Mouse (Mus musculus): Measurements from ENCODE around the gene Tex9. TPM values are rescaled to one million over a fixed set of nuclear protein-coding genes. Genes with fewer than 3 reads are reported as not detected.

Tex9 gene
- polyA plus RNA-seq, 1 experiment from 2014 or later: 13.3 TPM

- H3K4me3 ChIP-seq (ENCODE audit: low read length): no peak overlapping the region
- no peaks in the 10 kb centered on the region for H3K36me3 ChIP-seq (ENCODE audit: control insufficient read depth, insufficient read depth, low read length)
- peaks cover 9% of the 10 kb centered on the region; the same call in 1 of the 2 replicates for H3K4me1 ChIP-seq (ENCODE audit: control insufficient read depth, insufficient read depth, low read length)
- H3K9ac ChIP-seq (ENCODE audit: low read depth, low read length): no peak overlapping the region
- no peaks in the 10 kb centered on the region for H3K9me3 ChIP-seq (ENCODE audit: control insufficient read depth, low read length)
- H3K4me2 ChIP-seq (ENCODE audit: low read depth, low read length): no peak overlapping the region
- no peak overlapping the region for H3K27ac ChIP-seq (ENCODE audit: low read length)
- ATAC-seq: no peak
- 86% methylated on average over 2 of the region's 2 CpGs for WGBS
- no peaks in the 10 kb centered on the region for H3K27me3 ChIP-seq (replicated peaks; ENCODE audit: control insufficient read depth, insufficient read depth, low read length)
These were observed 1.5 kb upstream of the Tex9 start for GRCm38 (mm10) chr9:72493465-72493864.

GRCm38 (mm10) chr9:72491559-72492193 is 336 bp downstream of the Tex9 start:
- H3K4me3 ChIP-seq (ENCODE audit: low read length): peak overlapping the region; percentile 74
- 0% methylated on average over 32 of the region's 32 CpGs for WGBS

GRCm38 (mm10) chr9:72489131-72489530 is 2.9 kb downstream of the Tex9 start:
- 90% methylated on average over 5 of the region's 5 CpGs for WGBS
- no peak overlapping the region for H3K9ac ChIP-seq (ENCODE audit: low read depth, low read length)
- no peaks in the 10 kb centered on the region for H3K9me3 ChIP-seq (ENCODE audit: control insufficient read depth, low read length)
- no peak for ATAC-seq
- no peak overlapping the region for H3K4me2 ChIP-seq (ENCODE audit: low read depth, low read length)
- H3K27me3 ChIP-seq (replicated peaks; ENCODE audit: control insufficient read depth, insufficient read depth, low read length): no peaks in the 10 kb centered on the region
- H3K4me3 ChIP-seq (ENCODE audit: low read length): no peak overlapping the region
- H3K27ac ChIP-seq (ENCODE audit: low read length): no peak overlapping the region
- H3K4me1 ChIP-seq (ENCODE audit: control insufficient read depth, insufficient read depth, low read length): peaks cover 9% of the 10 kb centered on the region; the same call in 1 of the 2 replicates
- H3K36me3 ChIP-seq (ENCODE audit: control insufficient read depth, insufficient read depth, low read length): no peaks in the 10 kb centered on the region

More at GRCm38 (mm10) chr9:72491559-72492193, 336 bp downstream of the Tex9 start:
- peak; percentile 94 for ATAC-seq
- no peaks in the 10 kb centered on the region for H3K36me3 ChIP-seq (ENCODE audit: control insufficient read depth, insufficient read depth, low read length)
- peaks cover 9% of the 10 kb centered on the region; the same call in 1 of the 2 replicates for H3K4me1 ChIP-seq (ENCODE audit: control insufficient read depth, insufficient read depth, low read length)
- H3K9ac ChIP-seq (ENCODE audit: low read depth, low read length): peak overlapping the region; percentile 75
- H3K27me3 ChIP-seq (replicated peaks; ENCODE audit: control insufficient read depth, insufficient read depth, low read length): no peaks in the 10 kb centered on the region
- peak overlapping the region; percentile 82 for H3K4me2 ChIP-seq (ENCODE audit: low read depth, low read length)
- H3K9me3 ChIP-seq (ENCODE audit: control insufficient read depth, low read length): no peaks in the 10 kb centered on the region
- H3K27ac ChIP-seq (ENCODE audit: low read length): peak overlapping the region; percentile 76

GRCm38 (mm10) chr9:72488523-72488922 is 3.5 kb downstream of the Tex9 start:
- H3K27ac ChIP-seq (ENCODE audit: low read length): no peak overlapping the region

GRCm38 (mm10) chr9:72479276-72479675 is 12.7 kb downstream of the Tex9 start:
- H3K27ac ChIP-seq (ENCODE audit: low read length): no peak overlapping the region

More at GRCm38 (mm10) chr9:72488523-72488922, 3.5 kb downstream of the Tex9 start:
- no peak overlapping the region for H3K4me3 ChIP-seq (ENCODE audit: low read length)
- peaks cover 9% of the 10 kb centered on the region; the same call in 1 of the 2 replicates for H3K4me1 ChIP-seq (ENCODE audit: control insufficient read depth, insufficient read depth, low read length)
- H3K36me3 ChIP-seq (ENCODE audit: control insufficient read depth, insufficient read depth, low read length): no peaks in the 10 kb centered on the region
- H3K9me3 ChIP-seq (ENCODE audit: control insufficient read depth, low read length): no peaks in the 10 kb centered on the region
- H3K27me3 ChIP-seq (replicated peaks; ENCODE audit: control insufficient read depth, insufficient read depth, low read length): no peaks in the 10 kb centered on the region
- H3K4me2 ChIP-seq (ENCODE audit: low read depth, low read length): no peak overlapping the region
- no peak for ATAC-seq
- H3K9ac ChIP-seq (ENCODE audit: low read depth, low read length): no peak overlapping the region

GRCm38 (mm10) chr9:72477306-72477705 is 14.7 kb downstream of the Tex9 start:
- no peak for ATAC-seq
- H3K4me1 ChIP-seq (ENCODE audit: control insufficient read depth, insufficient read depth, low read length): no peaks in the 10 kb centered on the region
- H3K4me2 ChIP-seq (ENCODE audit: low read depth, low read length): no peak overlapping the region
- H3K4me3 ChIP-seq (ENCODE audit: low read length): no peak overlapping the region
- H3K27me3 ChIP-seq (replicated peaks; ENCODE audit: control insufficient read depth, insufficient read depth, low read length): no peaks in the 10 kb centered on the region
- WGBS: 78% methylated on average over 6 of the region's 6 CpGs
- no peaks in the 10 kb centered on the region for H3K9me3 ChIP-seq (ENCODE audit: control insufficient read depth, low read length)
- H3K36me3 ChIP-seq (ENCODE audit: control insufficient read depth, insufficient read depth, low read length): no peaks in the 10 kb centered on the region
- no peak overlapping the region for H3K27ac ChIP-seq (ENCODE audit: low read length)
- H3K9ac ChIP-seq (ENCODE audit: low read depth, low read length): no peak overlapping the region

More at GRCm38 (mm10) chr9:72479276-72479675, 12.7 kb downstream of the Tex9 start:
- H3K4me1 ChIP-seq (ENCODE audit: control insufficient read depth, insufficient read depth, low read length): no peaks in the 10 kb centered on the region
- H3K36me3 ChIP-seq (ENCODE audit: control insufficient read depth, insufficient read depth, low read length): no peaks in the 10 kb centered on the region
- no peaks in the 10 kb centered on the region for H3K9me3 ChIP-seq (ENCODE audit: control insufficient read depth, low read length)
- WGBS: 89% methylated on average over 1 of the region's 1 CpGs
- no peak overlapping the region for H3K4me3 ChIP-seq (ENCODE audit: low read length)
- H3K27me3 ChIP-seq (replicated peaks; ENCODE audit: control insufficient read depth, insufficient read depth, low read length): no peaks in the 10 kb centered on the region
- no peak overlapping the region for H3K9ac ChIP-seq (ENCODE audit: low read depth, low read length)
- no peak for ATAC-seq
- H3K4me2 ChIP-seq (ENCODE audit: low read depth, low read length): no peak overlapping the region

- ATAC-seq: no peak
- H3K27me3 ChIP-seq (replicated peaks; ENCODE audit: control insufficient read depth, insufficient read depth, low read length): no peaks in the 10 kb centered on the region
- H3K36me3 ChIP-seq (ENCODE audit: control insufficient read depth, insufficient read depth, low read length): no peaks in the 10 kb centered on the region
- H3K4me3 ChIP-seq (ENCODE audit: low read length): no peak overlapping the region
- H3K4me1 ChIP-seq (ENCODE audit: control insufficient read depth, insufficient read depth, low read length): no peaks in the 10 kb centered on the region
- H3K4me2 ChIP-seq (ENCODE audit: low read depth, low read length): no peak overlapping the region
- no peak overlapping the region for H3K9ac ChIP-seq (ENCODE audit: low read depth, low read length)
- WGBS: 86% methylated on average over 9 of the region's 9 CpGs
- H3K9me3 ChIP-seq (ENCODE audit: control insufficient read depth, low read length): no peaks in the 10 kb centered on the region
- no peak overlapping the region for H3K27ac ChIP-seq (ENCODE audit: low read length)
These were observed 16.5 kb downstream of the Tex9 start for GRCm38 (mm10) chr9:72475511-72475910.

GRCm38 (mm10) chr9:72469851-72470250 is 22.2 kb downstream of the Tex9 start:
- Histone ChIP-seq H3K4me1 (ENCODE audit: control insufficient read depth, insufficient read depth, low read length) (no peaks in the 10 kb centered on the region), H3K4me2 (ENCODE audit: low read depth, low read length) (no peak overlapping the region), H3K27ac (ENCODE audit: low read length) (no peak overlapping the region), H3K4me3 (ENCODE audit: low read length) (no peak overlapping the region), H3K9me3 (ENCODE audit: control insufficient read depth, low read length) (no peaks in the 10 kb centered on the region), H3K27me3 (replicated peaks; ENCODE audit: control insufficient read depth, insufficient read depth, low read length) (no peaks in the 10 kb centered on the region), H3K36me3 (ENCODE audit: control insufficient read depth, insufficient read depth, low read length) (no peaks in the 10 kb centered on the region), H3K9ac (ENCODE audit: low read depth, low read length) (no peak overlapping the region)
- ATAC-seq: no peak
- WGBS: 97% methylated on average over 1 of the region's 1 CpGs

GRCm38 (mm10) chr9:72468616-72469015 is 23.4 kb downstream of the Tex9 start:
- no peak overlapping the region for H3K9ac ChIP-seq (ENCODE audit: low read depth, low read length)
- no peak for ATAC-seq
- no peak overlapping the region for H3K4me2 ChIP-seq (ENCODE audit: low read depth, low read length)
- H3K4me1 ChIP-seq (ENCODE audit: control insufficient read depth, insufficient read depth, low read length): no peaks in the 10 kb centered on the region
- no peak overlapping the region for H3K27ac ChIP-seq (ENCODE audit: low read length)
- H3K36me3 ChIP-seq (ENCODE audit: control insufficient read depth, insufficient read depth, low read length): no peaks in the 10 kb centered on the region
- H3K4me3 ChIP-seq (ENCODE audit: low read length): no peak overlapping the region
- H3K27me3 ChIP-seq (replicated peaks; ENCODE audit: control insufficient read depth, insufficient read depth, low read length): no peaks in the 10 kb centered on the region
- WGBS: 87% methylated on average over 10 of the region's 10 CpGs
- H3K9me3 ChIP-seq (ENCODE audit: control insufficient read depth, low read length): no peaks in the 10 kb centered on the region
